Mouse (Mus musculus) lung, postnatal 0 days (tissue): ENCODE measurements around the gene Cbx8.

Experiments used
- CTCF ChIP-seq: IDR thresholded peaks from 2 replicates; pipeline ENCODE4 v1.5.1; 2016; ENCODE audit warnings: antibody characterized with exemption, mild to moderate bottlenecking
- EP300 ChIP-seq: IDR thresholded peaks from 2 replicates; pipeline ENCODE4 v1.6.1; 2016; ENCODE audit warnings: antibody characterized with exemption, mild to moderate bottlenecking, control low read depth

DNA sequence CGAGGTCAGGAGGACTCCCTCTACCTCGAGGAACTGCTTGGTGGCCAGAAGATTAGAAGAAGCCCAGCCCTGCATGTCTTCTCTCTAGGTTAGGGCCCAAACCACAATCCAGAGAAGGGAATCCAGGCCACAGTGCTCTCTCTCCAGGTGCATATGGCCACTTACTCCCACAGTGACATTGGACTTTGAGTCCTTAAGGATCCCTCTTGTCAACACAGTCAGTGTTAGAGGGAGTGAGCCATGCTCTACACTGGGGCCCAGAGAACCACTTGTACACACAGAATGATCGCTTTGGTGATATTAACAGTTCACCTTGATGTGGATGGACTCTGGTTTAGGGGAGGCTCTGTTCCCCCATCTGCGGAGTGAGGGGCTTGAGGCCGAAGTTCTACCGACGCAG lies 31.5 kb upstream of the Cbx8 start:
- no peak for TF ChIP-seq CTCF
- no peak for TF ChIP-seq EP300
